Mouse (Mus musculus): ENCODE data around the gene Gm3183. TPM values are rescaled to one million over a fixed set of nuclear protein-coding genes. Genes with fewer than 3 reads are reported as not detected.
"Not testable (repeated sequence)": the region's sequence is repeated elsewhere in the genome, so short reads cannot be mapped to it uniquely, and the experiment has no call there.

Gm3183 gene
- not detected in 2 replicates for polyA plus RNA-seq (2014; fragmentation: Nextera tagmentation; extraction: Ambion mirVana)

- not testable (repeated sequence) for ATAC-seq (replicated peaks; ENCODE audit: low FRiP score)
Measured at GRCm38 (mm10) chr5:94865136-94865535, at the start of gene Gm3183. Gene Gm3183, plus strand, starts transcription at chr5:94865436.

More at GRCm38 (mm10) chr5:94865136-94865535, at the start of gene Gm3183:
- not testable (repeated sequence) for H3K9me3 ChIP-seq (ENCODE audit: control insufficient read depth, low read length); H3K9ac ChIP-seq (ENCODE audit: low read depth, low read length); H3K4me3 ChIP-seq (ENCODE audit: low read depth, low read length); DNase-seq (ENCODE audit: low spot score); H3K4me1 ChIP-seq (replicated peaks; ENCODE audit: control insufficient read depth, insufficient read depth, low read length); H3K36me3 ChIP-seq (ENCODE audit: control insufficient read depth, insufficient read depth, low read length); H3K27me3 ChIP-seq (replicated peaks; ENCODE audit: control insufficient read depth, insufficient read depth, low read length); H3K4me2 ChIP-seq; H3K27ac ChIP-seq (ENCODE audit: low read depth, low read length)
- WGBS: no CpG with 5 or more reads among the region's 1 CpGs

Other genes starting within 250 kb of the Gm3183 start
- not detected in 2 replicates for gene Gm3147, start 249.1 kb upstream of the Gm3183 start, polyA plus RNA-seq (2014; fragmentation: Nextera tagmentation; extraction: Ambion mirVana)
- gene Gm6509, start 241.5 kb upstream of the Gm3183 start, polyA plus RNA-seq (2014; fragmentation: Nextera tagmentation; extraction: Ambion mirVana): not detected in 2 replicates
- gene Gm6205, start 217.1 kb upstream of the Gm3183 start, polyA plus RNA-seq (2014; fragmentation: Nextera tagmentation; extraction: Ambion mirVana): not detected in 2 replicates
- not detected in 2 replicates for gene Gm6367, start 123.2 kb downstream of the Gm3183 start, polyA plus RNA-seq (2014; fragmentation: Nextera tagmentation; extraction: Ambion mirVana)
- gene Gm7942, start 241.5 kb downstream of the Gm3183 start, polyA plus RNA-seq (2014; fragmentation: Nextera tagmentation; extraction: Ambion mirVana): not detected in 2 replicates